Mouse (Mus musculus) midbrain, postnatal 0 days (tissue): ENCODE data around the gene Qk. TPM values are rescaled to one million over a fixed set of nuclear protein-coding genes. Genes with fewer than 3 reads are reported as not detected.
A peak's percentile ranks its signal among the peaks of the same experiment; 100 is the strongest.

Experiments used
- ATAC-seq: fragments of 200-750 bp; cut with Nextera tagmentation; 2 replicates; pipeline ENCODE4 v1.8.0; 2017; ENCODE audit warnings: moderate number of reproducible peaks, mild to moderate bottlenecking, moderate TSS enrichment, moderate library complexity; ENCODE audit not compliant: low FRiP score
- DNase-seq: peaks from one replicate; pipeline ENCODE4 v3.0.0-alpha.2; 2015; ENCODE audit warnings: low spot score
- H3K27ac ChIP-seq: fragments of 300-500 bp; sonication (generic); 2 replicates; pipeline ENCODE4 v1.5.1; 2014; ENCODE audit warnings: low read depth, mild to moderate bottlenecking, low read length, mixed read lengths
- H3K27me3 ChIP-seq: fragments of 300-500 bp; sonication (generic); 2 replicates; pipeline ENCODE4 v1.6.1; 2014; ENCODE audit warnings: low read length, control low read depth, mixed read lengths; ENCODE audit not compliant: insufficient read depth
- H3K36me3 ChIP-seq: fragments of 300-500 bp; sonication (generic); 2 replicates; pipeline ENCODE4 v1.6.1; 2014; ENCODE audit warnings: low read length, control low read depth, mixed read lengths; ENCODE audit not compliant: insufficient read depth
- H3K4me1 ChIP-seq: fragments of 300-500 bp; sonication (generic); 2 replicates; pipeline ENCODE4 v1.6.1; 2014; ENCODE audit warnings: mild to moderate bottlenecking, control low read depth, antibody characterized with exemption, low read length, mixed read lengths; ENCODE audit not compliant: insufficient read depth
- H3K4me2 ChIP-seq: fragments of 300-500 bp; sonication (generic); 2 replicates; pipeline ENCODE4 v1.6.1; 2014; ENCODE audit warnings: low read depth, mild to moderate bottlenecking, low read length, mixed read lengths; ENCODE audit not compliant: poor library complexity, severe bottlenecking
- H3K4me3 ChIP-seq: fragments of 300-500 bp; sonication (generic); 2 replicates; pipeline ENCODE4 v1.5.1; 2014; ENCODE audit warnings: low read depth, mild to moderate bottlenecking, low read length, moderate library complexity
- H3K9ac ChIP-seq: fragments of 300-500 bp; sonication (generic); replicated peaks from 2 replicates; pipeline ENCODE4 v1.6.1; 2014; ENCODE audit warnings: mild to moderate bottlenecking, low read length, moderate library complexity, mixed read lengths; ENCODE audit not compliant: poor library complexity, severe bottlenecking
- H3K9me3 ChIP-seq: fragments of 300-500 bp; sonication (generic); 2 replicates; pipeline ENCODE4 v1.6.1; 2016; ENCODE audit warnings: low read length, control low read depth
- CTCF ChIP-seq: IDR thresholded peaks from 2 replicates; pipeline ENCODE4 v1.5.1; 2016; ENCODE audit warnings: antibody characterized with exemption, mild to moderate bottlenecking
- WGBS: fragments of 180-500 bp; shearing (Covaris S2); extraction: QIAGEN DNeasy Blood & Tissue Kit; methylation state at CpG from one replicate; pipeline ENCODE4 v1.1.7; 2014; 5-methylcytosine and 5-hydroxymethylcytosine counted together
- polyA plus RNA-seq: library from polyadenylated mRNA; unstranded; fragments of >200 nt; fragmentation: Nextera tagmentation; extraction: Ambion mirVana; gene quantifications from 2 replicates; pipeline ENCODE4 v1.2.1, GENCODE M21; 2015
- total RNA-seq: library from RNA; depleted of rRNA; stranded (reverse); fragments of >200 nt; gene quantifications from 2 replicates; pipeline ENCODE4 v1.2.3, GENCODE M21; 2014

Qk gene
- total and polyA plus RNA-seq, 2 experiments from 2014 or later, result 47.4 to 297 TPM

DNA sequence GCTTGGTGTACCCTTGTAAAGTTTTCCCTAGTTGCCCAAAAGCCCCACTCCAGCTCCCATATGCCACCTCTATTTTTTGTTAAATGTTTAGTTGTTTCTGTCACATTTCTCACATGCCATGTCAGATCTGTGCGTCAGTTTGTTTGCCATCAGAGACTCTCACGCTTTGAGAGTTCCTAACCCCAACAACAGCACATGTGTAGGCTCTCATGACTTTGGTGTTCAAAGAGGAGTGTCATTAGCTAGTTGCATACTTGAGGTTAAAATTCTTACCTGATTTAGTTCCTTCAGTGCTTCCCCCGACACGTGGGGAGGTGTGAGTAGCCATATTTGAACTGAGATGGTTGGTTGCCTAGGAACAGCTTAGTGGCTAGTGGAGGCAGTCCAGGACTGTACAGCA lies 2.1 kb upstream of the Qk start:
- Histone ChIP-seq H3K4me1 (peaks cover 9% of the 10 kb centered on the region; the same call in 1 of the 2 replicates), H3K4me3 (no peak overlapping the region), H3K27me3 (no peaks in the 10 kb centered on the region), H3K9ac (no peak overlapping the region), H3K4me2 (peak overlapping the region; percentile 47), H3K27ac (no peak overlapping the region), H3K36me3 (no peaks in the 10 kb centered on the region), H3K9me3 (no peaks in the 10 kb centered on the region)
- DNase-seq (no peak), ATAC-seq (no peak)
- 63% methylated on average over 4 of the region's 4 CpGs for WGBS
- no peak for TF ChIP-seq CTCF

GRCm38 (mm10) chr17:10321092-10321491 lies 1.4 kb upstream of the Qk start:
- H3K4me3 ChIP-seq, result peak overlapping the region; percentile 18

GRCm38 (mm10) chr17:10320456-10320790 lies 769 bp upstream of the Qk start:
- WGBS, result 6% methylated on average over 10 of the region's 10 CpGs
- TF ChIP-seq CTCF, result no peak
- Histone ChIP-seq H3K36me3 (no peaks in the 10 kb centered on the region), H3K9me3 (no peaks in the 10 kb centered on the region), H3K4me3 (peak overlapping the region; percentile 89), H3K4me1 (peaks cover 9% of the 10 kb centered on the region; the same call in 1 of the 2 replicates), H3K27me3 (no peaks in the 10 kb centered on the region), H3K27ac (peak overlapping the region; percentile 97), H3K9ac (peak overlapping the region; percentile 96), H3K4me2 (peak overlapping the region; percentile 52)
- DNase-seq (no peak), ATAC-seq (no peak)

More at GRCm38 (mm10) chr17:10321092-10321491, 1.4 kb upstream of the Qk start:
- H3K4me2 ChIP-seq, result peak overlapping the region; percentile 47
- no peak for DNase-seq
- H3K9me3 ChIP-seq, result no peaks in the 10 kb centered on the region
- no peak overlapping the region for H3K9ac ChIP-seq
- TF ChIP-seq CTCF, result no peak
- no peaks in the 10 kb centered on the region for H3K27me3 ChIP-seq
- no peak for ATAC-seq
- WGBS, result 23% methylated on average over 1 of the region's 1 CpGs
- no peaks in the 10 kb centered on the region for H3K36me3 ChIP-seq
- H3K27ac ChIP-seq, result no peak overlapping the region
- peaks cover 9% of the 10 kb centered on the region; the same call in 1 of the 2 replicates for H3K4me1 ChIP-seq

- Histone ChIP-seq H3K9me3 (no peaks in the 10 kb centered on the region), H3K4me2 (peak overlapping the region; percentile 52), H3K27ac (peak overlapping the region; percentile 97), H3K27me3 (no peaks in the 10 kb centered on the region), H3K4me1 (peaks cover 9% of the 10 kb centered on the region; the same call in 1 of the 2 replicates), H3K9ac (peak overlapping the region; percentile 96), H3K36me3 (no peaks in the 10 kb centered on the region), H3K4me3 (peak overlapping the region; percentile 89)
- DNase-seq, result no peak
- no peak for TF ChIP-seq CTCF
- peak; percentile 54 for ATAC-seq
- under 1% methylated on average over 20 of the region's 46 CpGs for WGBS
These were observed 296 bp downstream of the Qk start for GRCm38 (mm10) chr17:10319431-10319684.

DNA sequence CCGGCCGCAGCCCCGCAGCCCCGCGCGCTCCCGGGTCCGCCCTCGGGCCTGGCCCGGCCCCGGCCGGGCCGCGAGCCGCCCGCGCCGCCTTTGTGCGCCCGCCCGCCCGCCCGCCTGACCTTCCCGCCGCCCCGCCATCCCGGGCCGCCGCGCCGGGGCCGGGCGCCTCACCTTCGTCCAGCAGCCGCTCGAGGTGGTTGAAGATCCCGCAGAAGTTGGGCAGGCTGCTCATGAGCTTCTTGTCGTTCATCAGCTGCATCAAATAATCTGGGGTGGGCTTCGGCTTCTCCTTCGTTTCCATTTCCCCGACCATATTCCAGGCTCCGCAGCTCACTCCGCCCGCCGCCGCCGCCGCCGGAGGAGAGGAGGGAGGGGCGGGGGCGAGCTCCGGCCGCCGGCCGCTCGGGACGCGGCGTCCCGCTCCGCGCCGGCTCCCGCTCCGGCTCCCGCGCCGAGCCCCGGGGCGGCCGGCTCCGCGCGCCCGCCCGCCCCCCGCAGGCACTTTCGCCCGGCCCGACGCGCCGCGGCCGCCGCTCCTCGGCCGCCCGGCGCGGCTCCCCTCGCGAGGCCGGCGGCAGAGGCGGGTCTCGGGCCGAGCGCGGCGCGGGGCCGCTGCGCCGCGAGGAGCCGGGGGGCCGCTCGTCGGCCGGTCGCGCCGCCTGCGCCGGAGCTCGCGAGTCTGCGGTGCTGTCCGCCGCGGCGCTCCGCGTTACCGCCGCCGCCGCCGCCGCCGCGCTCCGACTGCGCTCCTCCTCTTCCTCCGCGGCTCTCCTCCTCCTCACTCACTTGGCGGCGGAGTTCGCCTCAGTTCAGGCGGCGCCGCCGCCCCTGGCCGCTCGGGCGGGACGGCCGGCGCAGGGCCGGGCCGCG lies 858 bp downstream of the Qk start:
- ATAC-seq, result peak; percentile 44; the same call in 1 of the 2 replicates
- TF ChIP-seq CTCF, result no peak

DNA sequence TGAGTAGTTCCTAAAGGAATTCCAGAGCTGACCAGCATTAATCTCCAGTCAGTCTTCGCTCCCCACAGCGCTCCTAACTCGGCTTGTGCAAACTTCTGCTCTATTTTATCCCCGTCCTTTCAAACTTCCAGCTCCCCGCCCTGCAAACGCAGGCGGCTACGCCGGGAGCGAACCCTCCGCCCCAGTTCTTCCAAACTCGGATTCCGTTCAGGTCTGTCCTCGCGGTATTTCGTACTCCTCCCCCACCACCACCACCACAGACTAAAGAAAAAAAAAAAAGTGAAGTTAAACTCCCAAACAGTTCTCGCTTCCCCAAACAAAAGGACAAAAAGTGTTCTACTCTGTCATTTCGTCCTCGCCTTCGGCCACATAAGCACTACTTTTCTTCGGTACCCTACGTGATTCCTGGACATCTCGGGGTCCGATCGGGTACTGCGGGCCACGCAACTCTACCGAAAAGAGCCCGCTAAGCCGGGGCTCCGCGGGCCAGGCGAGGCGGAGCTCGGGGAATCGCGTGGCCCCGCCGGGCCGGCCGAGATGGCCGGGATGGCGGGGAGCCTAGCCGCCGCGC lies 1.6 kb downstream of the Qk start:
- Histone ChIP-seq H3K9ac (peak overlapping the region; percentile 96), H3K4me2 (peak overlapping the region; percentile 52), H3K27me3 (no peaks in the 10 kb centered on the region), H3K9me3 (no peaks in the 10 kb centered on the region), H3K27ac (peak overlapping the region; percentile 97), H3K36me3 (no peaks in the 10 kb centered on the region), H3K4me1 (peaks cover 12% of the 10 kb centered on the region; the same call in 1 of the 2 replicates), H3K4me3 (peak overlapping the region; percentile 89)
- TF ChIP-seq CTCF, result no peak
- ATAC-seq, result no peak
- peak; percentile 46 for DNase-seq
- WGBS, result under 1% methylated on average over 43 of the region's 46 CpGs

More for the DNA sequence above, 858 bp downstream of the Qk start:
- H3K9ac ChIP-seq, result peak overlapping the region; percentile 96
- DNase-seq, result peak; percentile 72
- no peaks in the 10 kb centered on the region for H3K36me3 ChIP-seq
- H3K9me3 ChIP-seq, result no peaks in the 10 kb centered on the region
- peak overlapping the region; percentile 52 for H3K4me2 ChIP-seq
- H3K27ac ChIP-seq, result peak overlapping the region; percentile 97
- no peaks in the 10 kb centered on the region for H3K27me3 ChIP-seq
- H3K4me3 ChIP-seq, result peak overlapping the region; percentile 89
- peaks cover 12% of the 10 kb centered on the region; the same call in 1 of the 2 replicates for H3K4me1 ChIP-seq
- WGBS, result under 1% methylated on average over 85 of the region's 153 CpGs
